Mouse (Mus musculus) lung, adult 2 months (tissue): ENCODE measurements around the gene Sbf2.

Experiments used
- CTCF ChIP-seq: fragments of 200-500 bp; IDR thresholded peaks from 2 replicates; pipeline ENCODE4 v1.5.1; 2011; ENCODE audit warnings: mild to moderate bottlenecking, low read length, control low read depth; ENCODE audit not compliant: insufficient read depth
- POLR2A ChIP-seq: fragments of 200-500 bp; IDR thresholded peaks from 2 replicates; pipeline ENCODE4 v1.6.1; 2011; ENCODE audit warnings: low read depth, mild to moderate bottlenecking, control low read depth, low read length, borderline replicate concordance; ENCODE audit errors: extremely low read depth

DNA sequence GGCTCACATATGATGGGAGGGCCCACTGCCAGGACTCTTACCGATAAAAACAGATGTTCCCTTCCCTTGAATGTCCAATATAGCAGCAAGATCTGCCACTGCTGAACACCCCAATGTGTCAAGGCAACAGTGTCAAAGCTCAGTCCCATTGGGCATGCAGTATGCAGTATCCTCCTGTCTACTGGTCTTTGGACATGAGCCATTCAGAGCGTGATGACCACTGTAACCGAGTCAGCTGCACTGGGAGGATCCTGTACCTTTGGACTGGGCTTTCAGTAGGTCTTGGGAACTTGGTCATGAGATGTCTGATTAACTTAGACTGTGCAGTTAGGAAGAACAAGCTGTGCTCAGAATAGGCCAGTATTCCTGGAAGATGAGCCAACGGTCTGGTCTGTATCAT lies 309.2 kb downstream of the Sbf2 start:
- TF ChIP-seq CTCF (no peak), POLR2A (no peak)
